Mouse (Mus musculus) heart, embryonic 13.5 days (tissue): ENCODE results near the gene Fkbp8. TPM values are rescaled to one million over a fixed set of nuclear protein-coding genes. Genes with fewer than 3 reads are reported as not detected.
"Not testable (repeated sequence)": the region's sequence is repeated elsewhere in the genome, so short reads cannot be mapped to it uniquely, and the experiment has no call there.

ENCODE experiments used
- ATAC-seq: fragments of 200-750 bp; cut with Nextera tagmentation; 2 replicates; pipeline ENCODE4 v1.8.0; 2017; ENCODE audit warnings: moderate TSS enrichment; ENCODE audit not compliant: insufficient number of reproducible peaks, low FRiP score, low TSS enrichment; ENCODE audit errors: extremely low read depth
- H3K27ac ChIP-seq: fragments of 300-500 bp; sonication (generic); replicated peaks from 2 replicates; pipeline ENCODE4 v1.5.1; 2015; ENCODE audit warnings: moderate library complexity, mild to moderate bottlenecking, inconsistent platforms
- H3K27me3 ChIP-seq: fragments of 300-500 bp; sonication (generic); replicated peaks from 2 replicates; pipeline ENCODE4 v1.6.1; 2015; ENCODE audit warnings: mild to moderate bottlenecking, inconsistent platforms
- H3K36me3 ChIP-seq: fragments of 300-500 bp; sonication (generic); 2 replicates; pipeline ENCODE4 v1.6.1; 2015; ENCODE audit warnings: mild to moderate bottlenecking, inconsistent platforms
- H3K4me1 ChIP-seq: fragments of 300-500 bp; sonication (generic); 2 replicates; pipeline ENCODE4 v1.6.1; 2015; ENCODE audit warnings: inconsistent platforms
- H3K4me2 ChIP-seq: fragments of 300-500 bp; sonication (generic); 2 replicates; pipeline ENCODE4 v1.6.1; 2015; ENCODE audit warnings: inconsistent platforms, mild to moderate bottlenecking, moderate library complexity
- H3K4me3 ChIP-seq: fragments of 300-500 bp; sonication (generic); 2 replicates; pipeline ENCODE4 v1.5.1; 2015; ENCODE audit warnings: moderate library complexity, mild to moderate bottlenecking, inconsistent platforms
- H3K9ac ChIP-seq: fragments of 300-500 bp; sonication (generic); 2 replicates; pipeline ENCODE4 v1.6.1; 2015; ENCODE audit warnings: inconsistent platforms, mild to moderate bottlenecking, moderate library complexity
- H3K9me3 ChIP-seq: fragments of 300-500 bp; sonication (generic); 2 replicates; pipeline ENCODE4 v1.6.1; 2016; ENCODE audit warnings: inconsistent platforms
- WGBS: fragments of 180-500 bp; shearing (Covaris S2); methylation state at CpG from one replicate; pipeline ENCODE4 v1.1.7; 2015; ENCODE audit warnings: mixed read lengths; 5-methylcytosine and 5-hydroxymethylcytosine counted together
- polyA plus RNA-seq: library from polyadenylated mRNA; unstranded; fragments of >200 nt; fragmentation: Nextera tagmentation; extraction: Ambion mirVana; gene quantifications from 2 replicates; pipeline ENCODE4 v1.2.1, GENCODE M21; 2015

The Fkbp8 gene
- polyA plus RNA-seq, 1 experiment from 2014 or later: 240 TPM

DNA sequence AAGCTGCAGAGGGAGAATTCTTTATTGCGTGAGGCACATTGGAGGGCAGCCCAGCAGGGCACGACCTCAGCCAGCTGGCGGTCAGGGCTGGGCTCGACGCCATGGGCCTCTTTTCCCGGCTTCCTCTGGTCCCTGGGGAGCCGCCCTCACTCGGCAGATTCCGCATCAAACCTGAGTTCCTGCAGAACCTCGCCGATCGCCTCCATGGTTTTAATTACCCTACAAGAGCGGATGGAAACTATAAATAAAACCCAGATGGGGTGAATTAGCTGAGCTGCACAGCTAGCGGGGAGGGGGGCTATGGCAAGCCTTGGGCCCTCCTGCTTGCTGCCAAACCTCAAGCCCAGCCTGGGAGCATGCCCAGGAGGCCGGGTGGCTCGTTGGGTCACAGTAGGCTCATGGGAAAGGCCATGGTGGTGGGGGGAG is 23.2 kb upstream of the Fkbp8 start:
- Histone ChIP-seq H3K9me3 (no peaks in the 10 kb centered on the region), H3K27me3 (peaks cover 49% of the 10 kb centered on the region), H3K4me3 (no peak overlapping the region), H3K9ac (no peak overlapping the region), H3K4me2 (no peak overlapping the region), H3K27ac (no peak overlapping the region), H3K4me1 (peaks cover 84% of the 10 kb centered on the region), H3K36me3 (peaks cover 35% of the 10 kb centered on the region)
- no peak for ATAC-seq
- 72% methylated on average over 16 of the region's 16 CpGs for WGBS

DNA sequence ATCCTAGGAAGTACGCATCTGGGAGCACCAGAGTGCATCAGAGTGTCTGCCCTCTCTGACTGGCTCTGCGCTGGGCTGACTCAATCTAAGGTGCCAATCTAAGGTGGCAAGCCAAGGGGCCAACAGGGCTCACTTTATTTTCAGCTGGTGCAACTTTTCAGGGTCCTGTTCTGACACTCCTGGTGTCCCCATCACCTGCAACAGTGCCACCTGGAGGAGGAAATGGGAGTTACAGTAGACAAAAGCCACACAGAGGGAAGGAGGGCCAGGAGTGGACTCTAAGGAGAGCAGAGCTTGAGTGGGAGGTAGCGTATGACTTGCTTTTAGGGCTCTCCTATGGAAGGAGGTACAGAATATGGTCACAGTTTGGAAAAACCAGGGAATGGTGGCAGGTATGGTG is 22.7 kb upstream of the Fkbp8 start:
- 0 out of 2 replicates have a peak overlapping the region, but pooled peaks have one; percentile 73 for H3K4me3 ChIP-seq
- H3K27ac ChIP-seq: no peak overlapping the region
- H3K36me3 ChIP-seq: peaks cover 35% of the 10 kb centered on the region
- H3K27me3 ChIP-seq: peaks cover 43% of the 10 kb centered on the region
- peaks cover 84% of the 10 kb centered on the region for H3K4me1 ChIP-seq
- no peak overlapping the region for H3K9ac ChIP-seq
- H3K4me2 ChIP-seq: peak overlapping the region; percentile 82
- no peak for ATAC-seq
- 73% methylated on average over 3 of the region's 3 CpGs for WGBS
- H3K9me3 ChIP-seq: no peaks in the 10 kb centered on the region

DNA sequence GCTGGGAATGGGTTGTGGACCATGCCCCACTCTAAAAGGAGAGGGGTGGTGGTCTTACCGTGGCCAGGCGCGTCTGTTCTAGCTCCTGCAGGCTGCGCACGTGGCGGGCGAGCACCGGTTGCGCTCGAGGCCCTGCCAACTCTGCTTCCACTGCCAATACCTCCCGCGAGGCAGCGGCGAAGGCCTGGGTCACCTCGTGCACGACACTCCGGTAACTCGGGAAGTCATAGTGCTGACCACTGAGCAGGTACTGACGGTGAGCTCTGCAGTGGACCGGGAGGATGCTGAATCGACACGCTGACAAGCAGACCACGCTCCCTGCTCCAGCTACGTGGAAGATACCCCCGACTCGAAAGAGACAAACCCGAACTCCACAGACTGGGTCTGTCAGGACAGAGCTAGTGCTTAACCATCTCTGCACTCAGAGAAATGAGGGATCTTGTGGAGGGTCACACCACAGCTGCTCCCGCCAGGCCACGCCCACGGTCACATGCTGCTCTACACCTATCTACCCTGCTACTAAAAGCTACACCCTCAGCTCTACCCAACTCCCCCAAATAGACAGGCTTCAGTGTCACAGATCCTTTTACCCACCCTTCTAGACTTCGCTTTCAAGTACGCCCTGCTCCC is 21.7 kb upstream of the Fkbp8 start:
- Histone ChIP-seq H3K9ac (peak overlapping the region; percentile 95), H3K27ac (peak overlapping the region; percentile 95), H3K4me2 (peak overlapping the region; percentile 82), H3K36me3 (peaks cover 35% of the 10 kb centered on the region), H3K9me3 (no peaks in the 10 kb centered on the region), H3K27me3 (peaks cover 33% of the 10 kb centered on the region), H3K4me3 (peak overlapping the region; percentile 73), H3K4me1 (peaks cover 81% of the 10 kb centered on the region)
- ATAC-seq: peak; percentile 5; the same call in 1 of the 2 replicates
- 40% methylated on average over 32 of the region's 32 CpGs for WGBS

DNA sequence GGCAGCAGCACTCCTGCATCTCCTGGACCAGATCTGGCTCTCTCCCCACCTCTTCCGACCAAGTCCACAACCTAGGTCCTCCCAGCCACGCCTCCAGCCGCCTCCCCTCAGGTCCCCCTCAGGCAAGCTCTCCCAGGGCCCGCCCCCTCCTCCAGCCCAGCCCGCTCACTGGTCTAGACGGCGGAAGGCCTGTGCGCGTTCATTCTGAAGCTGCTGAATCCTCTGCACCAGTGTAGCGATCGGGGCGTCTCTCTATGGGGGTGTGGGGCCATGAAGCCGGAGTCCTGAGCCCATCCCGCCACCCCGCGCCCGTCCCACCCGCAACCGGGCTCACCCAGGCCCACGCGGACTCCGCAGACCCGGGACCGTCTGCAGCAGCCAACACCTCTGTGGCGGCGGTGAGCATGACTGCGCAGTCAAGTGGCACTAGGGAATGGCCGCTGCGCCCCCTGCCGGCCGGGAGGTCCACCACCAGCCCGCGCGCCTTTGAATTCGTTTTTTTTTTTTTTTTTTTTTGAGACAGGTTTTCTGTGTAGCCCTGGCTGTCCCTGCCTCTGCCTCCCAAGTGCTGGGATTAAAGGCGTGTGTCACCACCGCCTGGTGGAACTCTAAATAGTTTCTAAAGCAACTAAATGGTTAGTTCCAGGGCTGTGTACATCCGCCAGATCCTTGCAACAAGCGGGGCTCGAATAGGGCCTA is 21.0 kb upstream of the Fkbp8 start, which contains the start of gene Rex1bd:
TSS of gene Rex1bd (minus strand) at position 425 of the 699 bp plus-strand sequence.
- Histone ChIP-seq H3K27ac (peak within 1 kb of the TSS; percentile 95), H3K36me3 (peaks cover 35% of the 10 kb centered on the region), H3K27me3 (peaks cover 27% of the 10 kb centered on the region), H3K4me2 (peak within 1 kb of the TSS; percentile 82), H3K9ac (peak within 1 kb of the TSS; percentile 95), H3K9me3 (no peaks in the 10 kb centered on the region), H3K4me1 (peaks cover 81% of the 10 kb centered on the region), H3K4me3 (peak within 1 kb of the TSS; percentile 73)
- peak; percentile 81 for ATAC-seq
- WGBS: 3% methylated on average over 40 of the region's 40 CpGs

DNA sequence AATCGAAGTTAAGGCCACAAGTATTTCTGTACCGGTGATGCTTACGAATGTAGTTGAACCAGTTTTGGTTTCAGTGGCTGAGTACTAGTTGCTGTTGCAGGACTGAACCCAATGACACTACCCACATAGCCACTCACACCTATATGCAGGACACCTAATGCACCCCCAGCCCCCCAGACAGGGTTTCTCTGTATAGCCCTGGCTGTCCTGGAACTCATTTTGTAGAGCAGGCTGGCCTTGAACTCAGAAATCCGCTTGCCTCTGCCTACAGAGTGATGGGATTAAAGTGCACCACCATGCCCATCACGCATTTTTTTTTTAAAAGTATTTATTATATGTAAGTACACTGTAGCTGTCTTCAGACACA is 20.5 kb upstream of the Fkbp8 start:
- Histone ChIP-seq H3K4me1 (peaks cover 80% of the 10 kb centered on the region), H3K9me3 (no peaks in the 10 kb centered on the region), H3K27ac (peak overlapping the region; percentile 95; the same call in 1 of the 2 replicates), H3K36me3 (peaks cover 35% of the 10 kb centered on the region), H3K27me3 (peaks cover 22% of the 10 kb centered on the region), H3K4me3 (peak overlapping the region; percentile 73), H3K9ac (peak overlapping the region; percentile 95), H3K4me2 (peak overlapping the region; percentile 82)
- 61% methylated on average over 5 of the region's 5 CpGs for WGBS
- ATAC-seq: no peak

DNA sequence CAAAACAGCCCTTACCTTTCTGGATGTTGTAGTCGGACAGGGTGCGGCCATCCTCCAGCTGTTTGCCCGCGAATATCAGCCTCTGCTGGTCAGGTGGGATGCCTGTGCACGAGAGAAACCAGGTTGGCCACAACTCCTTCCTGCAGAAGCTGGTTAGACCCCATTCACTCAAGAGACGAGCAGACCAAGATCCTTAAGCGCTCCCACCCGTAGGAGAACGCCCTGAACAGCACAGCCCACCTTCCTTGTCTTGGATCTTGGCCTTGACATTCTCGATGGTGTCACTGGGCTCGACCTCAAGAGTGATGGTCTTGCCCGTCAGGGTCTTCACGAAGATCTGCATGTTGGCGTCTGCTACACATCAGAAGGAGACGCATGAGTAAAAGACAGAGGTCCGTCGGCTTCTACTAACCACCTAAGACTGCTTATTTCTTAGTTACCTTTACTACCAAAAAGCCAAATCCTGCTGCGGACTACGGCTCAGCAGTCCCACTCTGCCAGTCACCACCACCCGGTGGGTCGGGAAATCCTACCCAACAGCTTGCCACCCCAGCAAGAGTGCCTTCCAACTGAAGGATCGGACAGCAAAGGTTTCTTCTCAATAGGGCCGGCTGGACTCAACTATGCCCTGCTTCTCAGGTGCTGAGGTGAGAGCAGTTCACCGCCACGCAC is 18.1 kb upstream of the Fkbp8 start:
- peak overlapping the region; percentile 89 for H3K4me2 ChIP-seq
- H3K27me3 ChIP-seq: no peaks in the 10 kb centered on the region
- ATAC-seq: no peak
- H3K36me3 ChIP-seq: peaks cover 52% of the 10 kb centered on the region
- 7% methylated on average over 25 of the region's 25 CpGs for WGBS
- H3K4me3 ChIP-seq: peak overlapping the region; percentile 98
- H3K4me1 ChIP-seq: peaks cover 70% of the 10 kb centered on the region
- peak overlapping the region; percentile 98 for H3K27ac ChIP-seq
- H3K9ac ChIP-seq: peak overlapping the region; percentile 99
- no peaks in the 10 kb centered on the region for H3K9me3 ChIP-seq

DNA sequence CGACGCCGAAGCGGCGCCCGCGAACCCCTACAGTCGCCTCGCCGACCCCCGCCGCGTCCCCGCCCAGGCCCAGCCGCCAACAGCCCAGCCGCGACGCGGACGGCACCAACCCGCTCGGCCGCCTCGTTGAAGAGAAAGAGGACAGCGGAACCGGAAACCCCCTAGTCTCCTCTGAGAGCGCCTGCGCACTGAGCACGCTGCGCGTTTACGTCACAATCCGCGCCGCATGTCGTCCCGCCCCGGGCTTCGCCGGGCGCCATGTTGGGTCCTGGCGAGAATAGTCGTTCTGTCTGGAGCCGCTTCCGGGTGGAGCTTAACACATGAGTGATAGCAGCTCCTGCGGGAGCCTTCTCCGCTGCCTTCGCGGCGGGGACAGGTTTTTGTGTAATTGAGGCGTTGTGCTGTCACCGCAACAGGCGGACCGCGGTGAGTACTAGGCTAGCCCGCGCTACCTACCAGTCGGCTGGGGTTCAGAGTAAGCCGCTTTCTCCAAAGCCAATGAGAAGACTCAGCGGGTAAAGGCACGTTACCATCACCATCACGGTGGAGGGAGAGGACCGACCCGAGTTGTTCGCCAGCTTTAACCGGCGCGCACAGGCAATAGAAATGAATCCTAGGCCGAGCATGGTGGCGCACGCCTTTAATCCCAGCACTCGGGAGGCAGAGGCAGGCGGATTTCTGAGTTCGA is 17.2 kb upstream of the Fkbp8 start, which contains the start of gene Uba52:
TSS of gene Uba52 (minus strand) at position 574 of the 688 bp plus-strand sequence.
- peak within 1 kb of the TSS; percentile 98 for H3K27ac ChIP-seq
- no peaks in the 10 kb centered on the region for H3K9me3 ChIP-seq
- H3K9ac ChIP-seq: peak within 1 kb of the TSS; percentile 99
- H3K36me3 ChIP-seq: peaks cover 56% of the 10 kb centered on the region
- peak within 1 kb of the TSS; percentile 98 for H3K4me3 ChIP-seq
- ATAC-seq: peak; percentile 82
- H3K27me3 ChIP-seq: no peaks in the 10 kb centered on the region
- H3K4me2 ChIP-seq: peak within 1 kb of the TSS; percentile 89
- peaks cover 60% of the 10 kb centered on the region for H3K4me1 ChIP-seq
- WGBS: 1% methylated on average over 74 of the region's 74 CpGs

DNA sequence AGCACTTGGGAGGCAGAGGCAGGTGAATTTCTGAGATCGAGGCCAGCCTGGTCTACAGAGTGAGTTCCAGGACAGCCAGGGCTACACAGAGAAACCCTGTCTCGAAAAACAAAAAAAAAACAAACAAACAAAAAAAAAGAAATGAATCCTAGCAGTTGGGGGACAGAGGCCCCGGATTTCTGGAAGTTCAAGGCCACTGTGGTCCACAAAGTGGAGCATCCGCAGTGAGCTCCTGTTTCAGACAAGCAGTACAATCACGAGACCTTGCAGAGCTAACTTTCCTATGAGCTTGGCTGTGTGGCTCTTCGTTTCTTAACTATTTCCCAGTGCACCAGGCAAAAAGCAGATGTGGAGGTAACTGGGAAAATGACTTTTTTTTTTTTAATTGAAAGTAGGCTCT is 16.4 kb upstream of the Fkbp8 start:
- not testable (repeated sequence) for H3K9me3 ChIP-seq, ATAC-seq, H3K27me3 ChIP-seq
- Histone ChIP-seq H3K4me2 (peak overlapping the region; percentile 89), H3K4me1 (peaks cover 52% of the 10 kb centered on the region), H3K9ac (peak overlapping the region; percentile 99), H3K36me3 (peaks cover 64% of the 10 kb centered on the region), H3K4me3 (peak overlapping the region; percentile 98), H3K27ac (peak overlapping the region; percentile 98)
- WGBS: 75% methylated on average over 6 of the region's 6 CpGs

DNA sequence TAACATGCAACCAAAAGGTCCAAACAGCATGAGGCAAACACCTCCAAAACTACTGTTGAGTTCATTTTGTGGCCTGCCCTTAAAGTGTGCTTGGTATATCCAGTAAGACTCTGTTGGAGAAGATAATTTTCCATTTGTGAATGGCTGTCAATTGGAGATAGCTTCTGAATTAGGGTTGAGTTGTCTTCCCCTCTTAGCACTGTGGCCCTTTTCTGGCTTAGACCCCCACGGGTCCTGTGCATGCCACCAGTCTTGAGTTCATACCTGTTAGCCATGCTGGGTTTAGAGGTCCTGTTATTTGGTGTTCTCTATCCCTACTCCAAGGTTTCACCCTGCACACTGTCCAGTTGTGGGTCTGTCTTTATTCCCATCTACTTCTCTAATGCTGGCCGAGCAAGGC is 15.8 kb upstream of the Fkbp8 start:
- Histone ChIP-seq H3K4me3 (no peak overlapping the region; the same call in 1 of the 2 replicates), H3K4me2 (peak overlapping the region; percentile 89; the same call in 1 of the 2 replicates), H3K27me3 (no peaks in the 10 kb centered on the region), H3K36me3 (peaks cover 70% of the 10 kb centered on the region), H3K9me3 (no peaks in the 10 kb centered on the region), H3K4me1 (peaks cover 51% of the 10 kb centered on the region), H3K27ac (no peak overlapping the region), H3K9ac (no peak overlapping the region)
- WGBS: 89% methylated on average over 2 of the region's 2 CpGs
- no peak for ATAC-seq

DNA sequence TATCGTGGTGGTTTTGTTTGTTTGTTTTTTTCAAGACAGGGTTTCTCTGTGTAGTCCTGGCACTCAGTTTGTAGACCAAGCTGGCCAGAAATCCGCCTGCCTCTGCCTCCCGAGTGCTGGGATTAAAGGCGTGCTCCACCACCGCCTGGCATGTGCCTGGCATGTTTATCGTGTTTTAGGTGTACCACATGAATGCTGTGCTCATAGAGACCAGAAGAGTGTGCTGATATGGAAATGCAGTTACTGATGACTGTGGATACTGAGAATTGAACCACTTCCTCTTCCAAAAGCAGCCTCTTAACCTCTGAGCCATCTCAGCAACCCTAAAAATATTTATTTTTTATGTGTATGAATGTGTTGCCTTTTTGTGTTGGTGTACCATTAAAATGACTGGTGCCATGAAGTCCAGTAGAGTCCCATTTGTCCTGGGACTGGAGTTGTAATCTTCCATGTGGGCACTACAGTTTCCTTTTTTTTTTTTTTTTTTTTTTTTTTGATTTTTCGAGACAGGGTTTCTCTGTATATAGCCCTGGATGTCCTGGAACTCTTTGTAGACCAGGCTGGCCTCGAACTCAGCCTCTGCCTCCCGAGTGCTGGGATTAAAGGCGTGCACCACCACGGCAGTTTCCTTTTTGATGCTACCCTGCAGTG is 15.1 kb upstream of the Fkbp8 start:
- Histone ChIP-seq H3K27me3 (no peaks in the 10 kb centered on the region), H3K9ac (no peak overlapping the region), H3K27ac (peak overlapping the region; percentile 36; the same call in 1 of the 2 replicates), H3K4me2 (peak overlapping the region; percentile 89; the same call in 1 of the 2 replicates), H3K4me3 (no peak overlapping the region), H3K36me3 (peaks cover 67% of the 10 kb centered on the region), H3K4me1 (peaks cover 45% of the 10 kb centered on the region), H3K9me3 (no peaks in the 10 kb centered on the region)
- 87% methylated on average over 11 of the region's 11 CpGs for WGBS
- no peak for ATAC-seq
